Mouse (Mus musculus): ENCODE results near the gene Thsd4.

The Thsd4 gene

DNA sequence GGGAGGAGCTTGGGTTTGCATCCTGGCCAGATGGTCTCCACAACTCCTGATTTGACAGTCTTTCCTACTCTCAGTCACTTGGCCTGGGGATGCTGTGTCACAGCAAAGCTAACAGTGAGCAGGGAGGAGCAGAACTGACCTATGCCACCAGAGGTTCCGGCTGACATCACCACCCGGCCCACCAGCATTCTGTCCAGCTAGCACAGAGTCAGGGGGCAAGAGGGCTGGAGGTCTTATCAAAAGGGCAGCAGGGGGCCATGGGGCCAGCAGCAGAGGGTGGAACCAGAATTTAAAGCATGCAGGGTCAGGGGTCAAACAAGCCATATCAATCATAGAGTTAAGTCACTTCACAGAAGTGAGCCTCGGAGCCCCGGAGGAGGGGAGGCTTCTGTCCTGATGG lies 4.7 kb downstream of the Thsd4 start:
- no peak for DNase-seq (ENCODE audit: low spot score in 2 of 2)

DNA sequence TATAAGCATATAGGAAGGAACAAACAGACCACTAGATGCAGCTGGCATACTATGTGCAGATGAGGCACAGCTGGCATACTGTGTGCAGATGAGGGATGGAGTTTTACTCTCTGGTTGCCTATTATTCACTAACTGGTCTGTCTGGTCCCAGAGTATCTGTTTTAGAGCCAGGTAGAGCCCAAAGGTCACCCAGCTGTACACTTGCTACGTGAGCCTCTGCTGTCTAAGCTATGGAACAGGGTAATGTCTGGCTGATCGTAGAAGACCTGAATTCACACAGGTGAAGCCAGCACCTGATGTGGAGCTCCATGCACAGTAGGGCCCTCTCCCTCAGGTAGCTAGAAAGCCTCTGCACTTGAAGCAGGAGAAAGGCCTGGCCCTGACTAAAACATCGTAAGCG lies 5.5 kb downstream of the Thsd4 start:
- no peak for DNase-seq (ENCODE audit: low spot score in 2 of 2)

DNA sequence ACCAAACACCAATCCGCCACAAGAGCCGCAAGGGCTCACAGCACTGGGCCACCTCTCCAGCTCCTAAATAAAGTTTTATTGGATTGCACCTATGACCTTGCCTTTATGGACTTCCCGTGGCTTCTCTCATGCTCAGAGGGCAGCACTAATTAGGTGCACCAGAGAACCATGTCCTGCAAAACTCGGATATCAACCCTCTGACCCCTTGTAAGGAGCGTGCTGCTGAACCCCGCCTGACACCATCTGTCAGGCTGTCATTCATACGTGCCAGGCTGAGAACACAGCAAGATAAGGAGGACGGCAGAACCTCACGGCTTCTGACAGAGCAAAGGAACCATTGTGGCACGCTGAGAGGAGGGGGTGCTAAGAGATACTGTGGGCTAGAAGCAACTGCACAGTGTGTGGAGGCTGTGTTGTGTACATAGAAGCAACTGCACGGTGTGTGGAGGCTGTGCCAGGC lies 8.5 kb downstream of the Thsd4 start:
- DNase-seq (ENCODE audit: low spot score in 2 of 2) = no peak

DNA sequence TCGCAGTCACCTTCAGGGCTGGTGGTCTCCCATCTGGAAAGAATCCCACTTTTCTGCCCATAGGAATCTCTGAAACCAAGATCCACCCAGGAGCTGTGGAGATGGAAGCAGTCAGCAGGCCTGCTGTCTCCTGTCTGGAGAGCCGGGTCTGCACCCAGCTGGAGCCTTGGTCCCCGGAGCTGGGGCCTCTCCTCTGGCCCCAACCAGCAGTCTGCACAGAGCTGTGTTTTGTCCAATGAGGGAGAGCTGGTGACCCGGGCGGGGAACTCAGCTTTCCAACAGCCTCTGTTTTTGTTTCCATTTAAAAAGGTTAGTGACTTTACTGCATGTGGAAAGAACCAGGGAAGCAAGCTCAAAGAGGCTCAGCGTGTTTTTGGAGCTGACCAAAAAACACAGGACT lies 11.0 kb downstream of the Thsd4 start:
- DNase-seq (ENCODE audit: low spot score in 2 of 2) = no peak

DNA sequence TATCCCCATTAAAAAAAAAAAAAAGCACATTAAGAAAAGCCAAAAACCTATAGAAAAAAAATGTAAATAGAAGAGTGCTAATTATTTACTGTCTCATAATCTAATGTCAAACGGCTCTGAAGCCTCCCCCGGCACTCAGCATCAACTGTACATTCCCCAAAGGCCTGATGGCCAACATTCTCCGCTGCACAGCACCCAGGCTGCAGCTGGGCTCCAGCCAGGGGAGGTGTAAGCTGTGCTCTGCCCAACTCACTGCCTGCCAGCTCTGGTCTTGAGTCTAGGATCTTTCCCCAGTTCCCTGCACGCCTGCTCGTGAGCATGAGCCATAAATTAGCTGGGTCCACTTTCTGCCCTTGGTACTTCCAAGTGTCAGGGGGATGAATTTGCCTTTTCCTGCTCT lies 15.7 kb downstream of the Thsd4 start:
- DNase-seq (ENCODE audit: low spot score in 2 of 2) = no peak

DNA sequence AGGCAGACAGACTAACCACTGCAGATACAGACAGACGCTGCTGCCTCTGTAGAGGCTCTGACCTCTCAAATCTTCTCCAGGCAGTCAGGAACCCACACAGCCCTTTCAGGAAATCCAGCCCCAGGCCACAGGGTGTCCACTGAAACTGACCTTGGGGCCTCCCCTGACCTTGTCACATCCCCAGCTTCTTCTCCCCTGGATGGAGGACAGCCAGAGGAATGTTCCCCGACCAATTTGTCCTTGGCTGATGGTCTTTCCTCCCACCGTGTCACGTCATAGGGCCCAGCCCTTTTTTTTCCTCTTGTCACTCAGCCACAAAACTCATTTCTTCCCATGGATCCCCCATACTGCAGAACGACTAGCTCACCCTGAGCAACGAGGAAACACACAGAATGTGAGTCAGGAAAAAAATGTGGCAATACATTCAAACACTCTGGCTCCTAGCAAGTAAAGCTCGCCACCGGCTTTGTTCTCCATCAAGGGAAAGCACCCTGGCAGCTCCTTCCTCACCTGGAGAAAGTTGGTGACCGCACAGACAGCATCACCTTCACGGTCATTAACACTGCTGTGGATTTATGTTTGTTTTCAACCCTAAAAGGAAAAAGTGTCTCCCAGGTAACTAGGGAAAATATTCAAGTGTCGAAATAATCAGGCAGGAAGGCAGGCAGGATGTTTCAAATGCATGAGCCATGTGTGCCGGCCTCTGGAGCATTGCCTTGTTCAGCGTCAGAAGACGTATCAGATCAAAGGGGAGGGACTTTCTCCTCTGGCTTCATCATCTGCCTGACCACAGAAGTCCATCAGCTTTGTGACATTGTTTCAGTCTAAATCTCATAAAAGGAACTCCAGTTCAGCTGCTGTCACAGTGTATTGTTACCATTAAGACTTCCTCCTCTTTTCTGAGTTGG lies 17.2 kb downstream of the Thsd4 start:
- DNase-seq (ENCODE audit: low spot score in 2 of 2) = no peak

DNA sequence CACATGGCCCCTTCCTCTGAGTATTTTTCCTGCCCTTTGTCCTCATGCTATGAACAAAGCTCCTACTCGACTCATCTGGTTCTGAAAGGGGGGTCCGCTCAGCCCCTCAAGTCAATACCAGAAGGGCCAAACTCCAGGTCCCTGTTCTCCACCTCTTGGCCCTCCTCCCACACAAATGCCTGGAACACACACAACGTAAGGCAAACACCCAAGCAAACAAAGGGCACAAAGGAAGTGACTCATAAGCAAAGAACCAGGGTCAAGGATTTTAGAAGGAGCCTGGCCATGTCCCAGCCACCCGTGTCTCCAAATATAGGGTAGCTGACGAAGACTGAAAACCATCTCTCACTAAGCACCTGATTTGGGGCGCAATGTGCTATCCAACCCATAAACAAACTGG lies 19.6 kb downstream of the Thsd4 start:
- DNase-seq (ENCODE audit: low spot score in 2 of 2) = no peak

DNA sequence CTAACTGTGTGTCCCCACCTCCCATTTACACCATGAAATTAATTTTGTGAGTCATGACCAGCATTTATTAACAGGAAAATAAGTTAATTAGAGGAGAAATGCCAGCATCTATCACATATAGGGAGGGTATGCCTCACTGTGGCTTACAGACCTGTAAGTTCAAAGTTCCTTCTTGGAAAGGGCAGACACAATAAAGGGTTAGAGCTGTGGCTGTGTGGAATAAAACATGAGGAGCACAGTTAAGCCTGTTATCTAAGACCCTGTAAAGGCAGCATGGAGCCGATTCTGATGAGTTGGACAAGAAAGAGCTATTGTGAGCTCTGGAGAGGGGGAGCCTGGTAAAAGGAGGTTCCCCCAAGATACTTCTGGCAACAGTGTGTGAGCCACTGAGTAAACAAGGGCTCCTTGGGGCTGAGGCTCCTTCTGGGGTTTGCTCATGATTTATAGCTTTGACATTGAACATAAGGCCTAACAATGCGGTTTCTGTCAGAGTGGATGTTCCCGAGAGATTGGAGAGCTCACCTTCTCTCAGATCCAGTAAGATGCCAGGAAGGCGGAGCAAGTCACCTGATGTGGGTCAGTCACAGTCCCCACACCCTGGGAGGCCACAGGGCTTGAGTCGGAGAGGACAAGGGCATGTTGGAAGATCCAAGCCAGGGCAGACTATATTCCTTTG lies 20.2 kb downstream of the Thsd4 start:
- DNase-seq (ENCODE audit: low spot score in 2 of 2) = no peak

DNA sequence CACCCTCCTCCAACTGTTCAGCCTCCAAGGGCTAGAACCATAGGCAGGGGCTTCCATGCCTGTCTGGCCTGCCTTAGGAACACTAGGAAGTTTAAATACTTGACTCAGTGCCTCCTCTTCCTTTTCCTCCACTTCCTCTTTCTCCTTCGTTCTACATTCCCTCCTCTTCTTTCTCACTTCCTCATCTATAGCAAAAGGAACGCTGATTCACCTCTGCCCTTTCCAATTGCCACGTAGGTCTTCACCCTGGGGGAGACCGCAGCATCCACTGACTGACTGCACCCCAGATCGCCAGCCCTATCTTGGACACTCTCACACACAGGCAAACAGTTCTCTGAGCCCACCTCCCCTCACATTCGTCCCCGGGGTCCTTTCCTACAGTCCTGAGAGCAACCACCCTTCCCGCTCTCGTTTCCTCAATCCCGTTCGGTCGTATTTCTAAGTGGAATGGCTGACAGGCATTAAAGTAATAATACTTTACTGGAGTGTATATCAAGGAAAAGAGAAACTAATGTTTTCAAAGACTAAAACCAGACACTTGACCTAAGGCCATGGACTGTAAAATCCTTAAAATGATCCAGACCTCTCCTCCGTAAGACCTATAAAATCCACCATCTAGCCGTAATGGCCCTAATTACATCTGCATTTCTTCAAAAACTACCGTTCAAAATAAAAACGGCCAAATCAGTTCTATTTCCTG lies 29.4 kb downstream of the Thsd4 start:
- no peak for DNase-seq (ENCODE audit: low spot score in 2 of 2)

DNA sequence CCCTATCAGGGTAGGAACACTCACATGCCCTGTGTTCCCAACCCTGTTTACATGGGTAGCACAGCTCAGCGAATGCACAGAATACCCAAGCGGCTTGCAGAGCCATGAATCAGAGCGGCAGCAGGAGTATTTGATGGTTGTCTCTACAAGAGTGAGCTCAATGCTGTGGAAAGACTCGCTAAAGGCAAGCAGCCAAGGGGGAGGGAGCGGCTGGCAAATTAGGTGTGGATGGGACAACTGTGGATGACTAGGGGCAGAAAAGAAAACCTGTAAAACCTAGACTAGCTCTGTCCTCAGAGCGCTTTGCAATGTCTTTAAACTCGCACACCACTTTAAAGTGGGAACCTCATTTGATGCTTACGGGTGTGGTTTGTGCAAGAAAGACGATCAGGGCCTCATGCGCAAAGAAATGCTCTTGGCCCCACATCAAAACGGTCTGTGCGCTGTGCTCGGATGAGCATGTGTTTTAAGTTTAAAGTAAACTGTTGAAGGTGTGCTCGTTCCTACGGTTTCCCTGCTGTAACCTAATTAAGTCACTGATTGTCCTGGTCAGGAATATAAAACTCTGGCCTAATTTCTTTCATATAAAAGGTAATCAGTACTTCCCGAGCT lies 30.3 kb downstream of the Thsd4 start:
- DNase-seq (ENCODE audit: low spot score in 2 of 2) = no peak

DNA sequence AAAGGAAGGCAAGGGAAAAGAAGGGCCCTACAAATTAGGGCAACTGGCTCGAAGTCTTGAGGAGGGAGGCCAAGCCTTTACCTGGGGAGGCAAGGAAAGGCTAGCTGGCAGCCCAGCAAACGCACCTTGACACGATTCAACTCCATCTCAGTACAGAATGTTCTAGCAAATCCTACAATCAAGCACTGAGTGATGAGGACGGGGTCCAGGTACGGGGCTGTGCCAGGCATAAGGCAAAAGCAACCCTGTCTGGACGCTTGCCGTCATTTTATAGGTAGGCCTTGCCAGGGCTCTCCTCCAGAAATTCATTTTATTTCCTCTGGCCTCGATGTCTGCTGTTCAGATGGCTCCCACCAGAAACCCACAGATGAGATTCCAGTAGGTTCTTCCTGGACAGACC lies 30.8 kb downstream of the Thsd4 start:
- DNase-seq (ENCODE audit: low spot score in 2 of 2) = no peak

DNA sequence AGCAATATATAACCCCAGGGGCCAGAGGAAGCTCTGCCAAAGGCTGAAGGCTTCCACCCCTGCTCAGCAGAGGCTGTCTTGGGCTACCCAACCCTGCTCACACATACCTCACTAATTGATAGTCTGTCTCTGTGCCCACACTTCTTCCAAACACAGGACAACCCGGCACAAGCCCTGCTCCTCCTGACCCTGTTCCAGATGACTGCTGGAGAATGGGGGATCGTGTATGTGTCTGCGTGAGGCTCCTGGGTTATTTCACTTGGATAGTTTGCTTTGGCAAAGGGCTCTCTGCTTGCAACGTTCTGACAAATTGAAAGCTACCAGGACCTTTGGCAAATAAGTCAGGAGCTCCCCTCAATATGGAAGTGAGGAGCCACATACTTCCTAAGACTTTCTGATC lies 33.0 kb downstream of the Thsd4 start:
- no peak for DNase-seq (ENCODE audit: low spot score in 2 of 2)

DNA sequence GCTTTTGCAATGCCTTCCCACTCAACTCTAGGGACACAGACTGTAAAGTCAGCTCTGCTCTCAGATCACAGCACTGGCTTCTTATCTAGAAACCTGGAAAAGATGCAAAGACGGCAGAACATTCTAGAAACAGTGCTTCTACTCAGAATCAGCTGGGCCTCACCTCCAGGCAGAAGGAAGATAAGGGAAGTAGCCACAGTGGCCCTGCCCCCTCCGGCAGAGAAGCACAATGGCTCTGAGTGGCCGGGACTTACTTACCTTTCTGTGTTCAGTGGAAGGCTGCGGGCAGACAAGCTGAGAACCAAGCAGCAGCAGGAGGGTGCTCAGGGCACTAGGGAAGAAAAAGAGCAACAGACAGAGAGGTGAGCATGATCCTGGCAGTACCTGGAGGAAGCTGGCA lies 39.7 kb downstream of the Thsd4 start:
- DNase-seq (ENCODE audit: low spot score in 2 of 2) = no peak

DNA sequence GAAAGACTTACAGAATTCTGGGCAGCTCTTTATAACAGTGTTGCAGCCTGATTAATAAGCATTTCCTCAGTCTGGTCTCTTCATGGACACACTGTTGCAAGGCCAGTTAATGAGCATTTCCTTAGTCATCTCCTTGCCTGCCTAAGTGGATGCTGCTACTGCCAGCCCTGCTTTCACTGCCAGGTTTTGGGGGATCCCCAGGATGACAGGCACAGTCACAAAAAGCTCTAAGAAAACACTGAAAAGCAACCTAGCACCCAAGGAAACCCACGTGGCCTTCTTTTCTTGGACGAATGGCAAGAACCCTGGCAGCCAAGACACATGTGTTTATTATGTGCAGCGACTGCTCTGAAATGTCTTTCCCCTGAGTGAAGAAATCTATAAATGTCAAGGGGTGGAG lies 41.8 kb downstream of the Thsd4 start:
- no peak for DNase-seq (ENCODE audit: low spot score in 2 of 2)

DNA sequence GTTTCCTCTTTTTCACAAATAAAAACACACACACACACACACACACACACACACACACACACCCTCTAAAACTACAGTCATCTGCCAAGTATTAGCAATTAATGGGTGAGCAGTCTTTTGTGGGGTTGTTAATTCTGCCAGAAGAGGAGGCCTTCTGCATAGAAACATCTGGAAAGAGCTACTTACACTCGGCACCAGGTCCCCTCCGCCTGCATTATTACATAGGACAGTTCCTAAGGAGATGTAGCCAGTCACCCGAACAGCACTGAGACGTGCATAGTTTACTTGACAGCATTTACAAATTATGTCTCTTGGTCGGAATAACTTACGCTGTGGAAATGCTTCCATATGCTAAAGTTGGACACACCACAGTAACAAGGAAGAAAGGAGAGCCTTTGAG lies 43.0 kb downstream of the Thsd4 start:
- DNase-seq (ENCODE audit: low spot score in 2 of 2) = no peak

DNA sequence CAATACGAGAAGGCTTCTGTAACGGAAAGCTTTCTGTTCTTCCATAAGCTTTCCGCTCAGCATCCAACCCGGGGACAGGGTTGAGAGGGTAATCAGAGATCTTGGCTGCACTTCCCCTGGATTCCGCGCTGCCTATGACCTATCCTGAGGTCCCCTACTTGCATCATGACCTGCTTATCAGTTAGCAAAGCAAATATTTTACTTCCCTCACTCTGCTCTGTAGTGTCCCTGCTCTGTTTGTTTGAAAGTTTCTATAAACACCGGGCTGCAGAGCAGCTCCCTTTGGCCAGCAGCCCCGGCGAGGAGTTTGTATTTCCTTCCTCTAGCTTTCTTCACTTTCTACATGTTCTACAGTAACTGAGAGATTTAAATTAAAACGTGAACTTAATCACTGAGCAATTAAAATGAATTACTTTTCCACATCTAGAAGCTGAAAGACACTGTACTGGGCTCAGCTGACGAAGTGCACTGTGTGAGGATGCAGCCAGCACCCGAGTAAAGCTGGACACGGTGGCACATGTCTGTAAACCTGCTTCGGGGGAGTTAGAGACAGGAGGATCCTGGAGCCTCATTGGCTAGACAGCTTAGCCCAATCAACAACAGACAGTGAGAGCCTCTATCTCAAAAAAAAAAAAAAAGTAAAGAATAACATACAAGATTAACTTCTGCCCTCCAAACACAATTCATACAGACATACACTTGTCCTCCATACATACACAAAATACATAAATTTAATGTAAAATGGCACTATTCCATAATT lies 43.7 kb downstream of the Thsd4 start:
- no peak for DNase-seq (ENCODE audit: low spot score in 2 of 2)

DNA sequence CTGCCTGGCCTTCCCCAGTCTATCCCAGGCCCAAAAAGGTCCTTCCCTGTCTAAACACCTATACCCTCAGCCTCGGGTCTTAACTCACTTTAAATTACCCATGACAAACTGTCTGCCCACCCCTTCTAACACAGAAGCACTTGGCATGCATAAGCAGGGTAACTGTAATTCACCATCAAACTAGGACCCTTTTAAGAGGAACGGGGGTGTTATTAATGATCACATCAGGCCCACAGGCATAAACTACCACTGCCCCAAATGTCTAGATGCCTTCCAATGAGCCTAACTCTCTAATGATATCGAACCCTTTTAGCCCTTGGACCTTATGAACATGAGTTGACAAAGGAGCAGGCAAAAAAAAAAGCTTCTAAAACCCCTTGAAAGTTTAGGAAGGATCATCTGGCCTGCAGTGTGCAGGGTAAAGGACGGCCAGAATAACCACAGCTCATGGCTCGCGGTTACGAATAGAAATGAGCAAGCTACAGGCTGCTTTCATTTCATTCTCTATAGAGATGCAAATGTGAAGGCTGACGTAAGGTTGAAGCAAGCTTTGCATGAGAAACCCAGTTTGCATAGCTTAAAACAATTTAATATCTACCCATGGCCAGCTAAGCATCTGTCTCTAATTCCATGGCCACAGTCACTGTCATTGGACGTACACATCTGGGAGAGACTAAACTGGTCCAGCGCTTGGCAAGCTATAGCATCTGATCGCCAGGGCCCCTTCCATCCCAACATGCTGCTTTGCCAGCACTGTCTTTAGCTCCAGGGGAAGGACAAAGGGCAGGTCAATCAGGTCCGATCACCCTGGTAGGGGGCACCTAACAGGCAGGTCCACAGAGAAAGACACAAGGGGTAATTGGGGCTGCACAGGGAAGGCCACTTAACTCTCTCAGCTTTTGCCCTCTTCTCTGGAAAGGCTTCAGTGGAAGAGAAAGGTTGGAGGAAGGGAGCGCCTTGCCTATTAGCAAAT lies 61.5 kb downstream of the Thsd4 start:
- no peak for DNase-seq (ENCODE audit: low spot score in 2 of 2)

DNA sequence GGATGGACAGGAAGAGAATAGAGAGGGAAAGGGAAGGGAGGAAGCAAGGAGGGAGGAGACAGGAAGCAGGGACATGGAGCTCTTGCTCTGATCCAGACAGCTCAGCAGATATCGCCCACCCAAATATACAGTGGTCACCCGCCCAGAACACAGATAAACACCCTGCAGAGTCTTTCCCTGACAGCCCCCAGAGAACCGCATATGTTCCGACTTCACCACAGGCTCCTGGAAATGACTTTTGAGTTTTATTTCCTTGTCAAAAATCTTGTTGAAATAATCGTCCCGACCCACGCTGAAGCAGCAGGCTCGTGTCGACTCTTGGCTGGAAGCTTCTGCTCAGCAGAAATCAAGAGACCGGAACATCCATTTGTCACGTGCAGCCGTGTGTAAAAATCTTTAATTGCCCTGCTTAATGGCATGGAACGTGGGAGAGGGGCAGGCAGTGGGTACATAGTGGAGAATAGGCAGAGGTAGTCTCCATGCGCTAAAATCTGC lies 63.3 kb downstream of the Thsd4 start:
- no peak for DNase-seq (ENCODE audit: low spot score in 2 of 2)

DNA sequence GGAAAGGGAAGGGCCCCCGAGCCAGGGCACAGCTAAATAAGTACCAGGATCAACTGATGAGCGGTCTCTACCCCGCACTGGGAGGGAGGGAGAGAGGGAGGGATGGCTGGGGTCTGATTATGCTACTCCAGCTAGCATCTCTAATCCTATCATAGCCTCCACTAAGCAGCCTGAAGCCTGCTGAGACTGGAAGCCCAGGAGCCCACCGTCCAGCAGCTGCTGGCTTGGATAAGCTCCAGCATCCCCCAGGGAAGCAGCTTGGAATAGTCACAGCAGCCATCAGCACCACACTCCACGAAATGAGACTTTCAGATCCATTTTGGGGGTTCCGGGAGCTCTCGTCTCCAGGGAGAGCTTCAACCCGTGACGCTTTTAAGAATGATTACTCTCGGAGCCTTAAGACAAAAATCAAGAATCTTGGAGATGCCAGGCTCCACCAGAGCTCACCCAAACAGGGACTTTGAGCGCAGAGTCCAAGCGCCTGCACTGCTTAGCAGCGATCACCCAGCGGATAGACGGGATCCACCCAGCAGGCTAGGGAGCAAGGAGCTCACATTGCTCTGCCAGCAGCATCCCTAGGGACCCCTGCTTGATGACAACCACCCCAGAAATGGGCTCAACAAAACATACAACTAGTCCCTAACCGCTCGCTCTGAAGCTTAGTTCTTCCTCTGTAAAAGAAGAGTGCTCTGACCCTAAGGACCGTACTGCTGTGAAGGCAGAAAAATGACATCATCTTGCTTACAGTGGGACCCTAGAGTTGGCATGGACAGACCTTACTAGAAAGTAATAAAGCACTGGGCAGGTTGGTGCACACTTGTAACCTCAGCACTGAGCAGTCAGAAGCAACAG lies 64.3 kb downstream of the Thsd4 start:
- DNase-seq (ENCODE audit: low spot score in 2 of 2) = no peak
